Mouse (Mus musculus) MEL (cell line): ENCODE results near the gene Paxbp1. TPM values are rescaled to one million over a fixed set of nuclear protein-coding genes. Genes with fewer than 3 reads are reported as not detected.

Experiments
- DNase-seq: peaks from one replicate; pipeline ENCODE4 v3.0.0; 2011; ENCODE audit warnings: low read depth, low spot score
- H3K27ac ChIP-seq: 2 replicates; pipeline ENCODE4 v1.5.1; 2012; ENCODE audit warnings: low read depth, mild to moderate bottlenecking, control low read depth, low read length, moderate library complexity; ENCODE audit not compliant: control insufficient read depth
- H3K27me3 ChIP-seq, 2 experiments: fragments of 150-350 bp in 1 of 2; sonication (generic) in 1 of 2; 2 replicates each; pipeline ENCODE4 v1.6.1; 2012; ENCODE audit warnings: low read length in 2 of 2, mild to moderate bottlenecking in 2 of 2, improper control_type of control experiment in 1 of 2, moderate library complexity in 1 of 2; ENCODE audit not compliant: insufficient read depth in 2 of 2, control insufficient read depth in 1 of 2
- H3K36me3 ChIP-seq, 2 experiments: 2 replicates each; pipeline ENCODE4 v1.6.1; 2012 to 2014; ENCODE audit warnings: low read length in 2 of 2, improper control_type of control experiment in 1 of 2, inconsistent platforms in 1 of 2, mild to moderate bottlenecking in 1 of 2; ENCODE audit not compliant: insufficient read depth in 2 of 2, control insufficient read depth in 1 of 2
- H3K4me1 ChIP-seq, 2 experiments: fragments of 150-350 bp in 1 of 2; sonication (generic) in 1 of 2; 2 replicates each; pipeline ENCODE4 v1.6.1; 2012; ENCODE audit warnings: low read length in 2 of 2, improper control_type of control experiment in 1 of 2, mild to moderate bottlenecking in 1 of 2; ENCODE audit not compliant: insufficient read depth in 2 of 2, control insufficient read depth in 1 of 2
- H3K4me3 ChIP-seq, 2 experiments: fragments of 150-350 bp in 1 of 2; sonication (generic) in 1 of 2; 2 replicates each; pipeline ENCODE4 v1.5.1; 2012; ENCODE audit warnings: low read depth in 2 of 2, low read length in 2 of 2, mild to moderate bottlenecking in 2 of 2, moderate library complexity in 2 of 2, control low read depth in 1 of 2, improper control_type of control experiment in 1 of 2; ENCODE audit not compliant: control insufficient read depth in 1 of 2, insufficient read depth in 1 of 2
- H3K79me2 ChIP-seq: 2 replicates; pipeline ENCODE4 v1.6.1; 2012; ENCODE audit warnings: mild to moderate bottlenecking, low read length, moderate library complexity; ENCODE audit not compliant: control insufficient read depth, poor library complexity, insufficient read depth
- H3K9ac ChIP-seq: 2 replicates; pipeline ENCODE4 v1.6.1; 2012; ENCODE audit warnings: low read depth, mild to moderate bottlenecking, control low read depth, low read length, moderate library complexity; ENCODE audit not compliant: control insufficient read depth, poor library complexity, severe bottlenecking
- H3K9me3 ChIP-seq: fragments of 150-350 bp; sonication (generic); replicated peaks from 2 replicates; pipeline ENCODE4 v1.6.1; 2012; ENCODE audit warnings: mild to moderate bottlenecking, low read length, improper control_type of control experiment, moderate library complexity; ENCODE audit not compliant: insufficient read depth
- CHD2 ChIP-seq: IDR thresholded peaks from 2 replicates; pipeline ENCODE4 v1.6.1; 2011; ENCODE audit warnings: low read length, improper control_type of control experiment
- CTCF ChIP-seq, 3 experiments: IDR thresholded peaks in 2 of 3; conservative IDR thresholded peaks in 1 of 3; 2 replicates each; pipeline ENCODE4 v1.5.1; 2011 to 2012; ENCODE audit warnings: low read length in 3 of 3, low read depth in 2 of 3, mild to moderate bottlenecking in 2 of 3, improper control_type of control experiment in 1 of 3, inconsistent platforms in 1 of 3, mixed read lengths in 1 of 3, moderate library complexity in 1 of 3; ENCODE audit not compliant: control insufficient read depth in 1 of 3, insufficient read depth in 1 of 3, poor library complexity in 1 of 3, severe bottlenecking in 1 of 3
- E2F4 ChIP-seq: IDR thresholded peaks from 2 replicates; pipeline ENCODE4 v1.6.1; 2011; ENCODE audit warnings: low read depth, low read length, improper control_type of control experiment, borderline replicate concordance
- ELF1 ChIP-seq: IDR thresholded peaks from 2 replicates; pipeline ENCODE4 v1.6.1; 2014; ENCODE audit warnings: low read depth, mild to moderate bottlenecking, inconsistent platforms, low read length, improper control_type of control experiment, moderate library complexity
- EP300 ChIP-seq, 2 experiments: IDR thresholded peaks; 2 replicates each; pipeline ENCODE4 v1.6.1; 2011; ENCODE audit warnings: improper control_type of control experiment in 2 of 2, low read length in 2 of 2, low read depth in 1 of 2, mild to moderate bottlenecking in 1 of 2
- ETS1 ChIP-seq: IDR thresholded peaks from 2 replicates; pipeline ENCODE4 v1.6.1; 2012; ENCODE audit warnings: low read depth, mild to moderate bottlenecking, inconsistent platforms, low read length, improper control_type of control experiment, moderate library complexity
- GABPA ChIP-seq: IDR thresholded peaks from 2 replicates; pipeline ENCODE4 v1.6.1; 2012; ENCODE audit warnings: low read depth, mild to moderate bottlenecking, inconsistent platforms, low read length, improper control_type of control experiment, moderate library complexity
- JUND ChIP-seq: IDR thresholded peaks from 2 replicates; pipeline ENCODE4 v1.6.1; 2011; ENCODE audit warnings: low read depth, mild to moderate bottlenecking, improper control_type of control experiment, low read length
- MAFK ChIP-seq: IDR thresholded peaks from 2 replicates; pipeline ENCODE4 v1.6.1; 2011; ENCODE audit warnings: low read depth, mild to moderate bottlenecking, low read length, improper control_type of control experiment, borderline replicate concordance
- MAX ChIP-seq: IDR thresholded peaks from 2 replicates; pipeline ENCODE4 v1.6.1; 2011; ENCODE audit warnings: low read length, improper control_type of control experiment
- MAZ ChIP-seq: IDR thresholded peaks from 2 replicates; pipeline ENCODE4 v1.6.1; 2012; ENCODE audit warnings: low read depth, mild to moderate bottlenecking, inconsistent platforms, low read length, improper control_type of control experiment
- MXI1 ChIP-seq: IDR thresholded peaks from 2 replicates; pipeline ENCODE4 v1.6.1; 2011; ENCODE audit warnings: mild to moderate bottlenecking, low read depth, low read length, improper control_type of control experiment
- MYB ChIP-seq: IDR thresholded peaks from 2 replicates; pipeline ENCODE4 v1.6.1; 2011; ENCODE audit warnings: mild to moderate bottlenecking, low read depth, low read length, improper control_type of control experiment
- MYC ChIP-seq: IDR thresholded peaks from 2 replicates; pipeline ENCODE4 v1.6.1; 2011; ENCODE audit warnings: low read depth, mild to moderate bottlenecking, low read length, improper control_type of control experiment, moderate library complexity
- NELFE ChIP-seq: IDR thresholded peaks from 2 replicates; pipeline ENCODE4 v1.6.1; 2011; ENCODE audit warnings: low read depth, low read length, improper control_type of control experiment
- POLR2A ChIP-seq, 2 experiments: IDR thresholded peaks; 2 replicates each; pipeline ENCODE4 v1.6.1; 2011 to 2012; ENCODE audit warnings: low read length in 2 of 2, mild to moderate bottlenecking in 2 of 2, control low read depth in 1 of 2, improper control_type of control experiment in 1 of 2, low read depth in 1 of 2, moderate library complexity in 1 of 2; ENCODE audit not compliant: control insufficient read depth in 1 of 2, insufficient read depth in 1 of 2, poor library complexity in 1 of 2
- POLR2AphosphoS2 ChIP-seq: IDR thresholded peaks from 2 replicates; pipeline ENCODE4 v1.6.1; 2011; ENCODE audit warnings: low read length, improper control_type of control experiment
- POLR2AphosphoS5 ChIP-seq: IDR thresholded peaks from 2 replicates; pipeline ENCODE4 v1.6.1; 2012; ENCODE audit warnings: low read depth, borderline replicate concordance, mild to moderate bottlenecking, inconsistent platforms, low read length, moderate library complexity, mixed read lengths
- SMC3 ChIP-seq: IDR thresholded peaks from 2 replicates; pipeline ENCODE4 v1.6.1; 2011; ENCODE audit warnings: low read depth, low read length, improper control_type of control experiment
- TAL1 ChIP-seq: IDR thresholded peaks from 2 replicates; pipeline ENCODE4 v1.6.1; 2012; ENCODE audit warnings: mild to moderate bottlenecking, inconsistent platforms, low read length, moderate library complexity, mixed read lengths
- TBP ChIP-seq: IDR thresholded peaks from 2 replicates; pipeline ENCODE4 v1.8.0; 2011; ENCODE audit warnings: low read depth, low read length, improper control_type of control experiment
- ZKSCAN1 ChIP-seq: IDR thresholded peaks from 2 replicates; pipeline ENCODE4 v1.6.1; 2012; ENCODE audit warnings: low read depth, mild to moderate bottlenecking, inconsistent platforms, low read length, improper control_type of control experiment, moderate library complexity
- ZNF384 ChIP-seq: IDR thresholded peaks from 2 replicates; pipeline ENCODE4 v1.6.1; 2012; ENCODE audit warnings: low read depth, mild to moderate bottlenecking, inconsistent platforms, low read length, improper control_type of control experiment
- polyA plus RNA-seq, 2 experiments: library from polyadenylated mRNA; stranded (reverse) in 1 of 2; unstranded in 1 of 2; fragments of >175 nt in 1 of 2; fragments of >200 nt in 1 of 2; gene quantifications; 2 replicates each; pipeline versions ENCODE4 v1.2.1 to v1.2.4; 2012; ENCODE audit warnings: low replicate concordance in 2 of 2, low read depth in 1 of 2; ENCODE audit not compliant: insufficient read length in 2 of 2, insufficient read depth in 1 of 2, missing spikeins in 1 of 2
- total RNA-seq: library from RNA; depleted of rRNA; stranded (reverse); fragments of 300-350 nt; gene quantifications from 2 replicates; pipeline ENCODE4 v1.2.3, GENCODE M21; 2012

Paxbp1 gene
- total and polyA plus RNA-seq, 3 experiments, result 23.8 to 49.6 TPM; not detected in 1

- no peaks in the 10 kb centered on the region for H3K9me3 ChIP-seq
- no peak overlapping the region for H3K9ac ChIP-seq
- H3K4me3 ChIP-seq, result no peak overlapping the region
- no peaks in the 10 kb centered on the region for H3K4me1 ChIP-seq
- DNase-seq, result no peak
- peaks cover 2 to 41% of the 10 kb centered on the region in 2 experiments; a peak in 3 of 4 replicates for H3K36me3 ChIP-seq
- H3K79me2 ChIP-seq, result no peaks in the 10 kb centered on the region
- H3K27ac ChIP-seq, result no peak overlapping the region
- no peak for TF ChIP-seq E2F4
- no peak for TF ChIP-seq ZKSCAN1
- no peak for TF ChIP-seq JUND
- TF ChIP-seq CHD2, result no peak
- no peak for TF ChIP-seq ELF1
- TF ChIP-seq MAX, result no peak
- no peaks in the 10 kb centered on the region for H3K27me3 ChIP-seq
Measured at GRCm38 (mm10) chr16:91030751-91031150, 13.6 kb downstream of the Paxbp1 start.

GRCm38 (mm10) chr16:91029901-91030300, 14.4 kb downstream of the Paxbp1 start:
- Histone ChIP-seq H3K27ac (no peak overlapping the region), H3K9ac (no peak overlapping the region), H3K4me1 (no peaks in the 10 kb centered on the region), H3K4me3 (no peak overlapping the region), H3K9me3 (no peaks in the 10 kb centered on the region), H3K36me3 (peaks cover 2 to 41% of the 10 kb centered on the region in 2 experiments; a peak in 3 of 4 replicates), H3K79me2 (no peaks in the 10 kb centered on the region), H3K27me3 (no peaks in the 10 kb centered on the region)
- DNase-seq, result no peak
- TF ChIP-seq POLR2AphosphoS5, result no peak
- no peak for TF ChIP-seq GABPA
- no peak for TF ChIP-seq MAFK
- no peak for TF ChIP-seq ZNF384
- TF ChIP-seq TAL1, result no peak
- no peak for TF ChIP-seq MYC
- no peak for TF ChIP-seq SMC3
- TF ChIP-seq CHD2, result no peak
- no peak for TF ChIP-seq MYB
- TF ChIP-seq EP300 (IDR thresholded peaks at IDR 0.05; ENCODE audit: low read depth in 1 of 2, low read length in 2 of 2), result no peak
- TF ChIP-seq MAZ, result no peak
- TF ChIP-seq NELFE, result no peak
- TF ChIP-seq TBP, result no peak
- no peak for TF ChIP-seq CTCF (IDR thresholded peaks at IDR 0.05 in 2 of 3, conservative IDR thresholded peaks at IDR 0.05 in 1 of 3; ENCODE audit: control insufficient read depth in 1 of 3, insufficient read depth in 1 of 3, low read depth in 2 of 3, low read length in 3 of 3, poor library complexity in 1 of 3, severe bottlenecking in 1 of 3)
- no peak for TF ChIP-seq POLR2AphosphoS2
- TF ChIP-seq POLR2A (IDR thresholded peaks at IDR 0.05; ENCODE audit: control insufficient read depth in 1 of 2, insufficient read depth in 1 of 2, low read depth in 1 of 2, low read length in 2 of 2, poor library complexity in 1 of 2), result no peak
- TF ChIP-seq ETS1, result no peak
- no peak for TF ChIP-seq MXI1
